ENCODE assay signal across 8 mouse cellular contexts in the genomic region with DNA sequence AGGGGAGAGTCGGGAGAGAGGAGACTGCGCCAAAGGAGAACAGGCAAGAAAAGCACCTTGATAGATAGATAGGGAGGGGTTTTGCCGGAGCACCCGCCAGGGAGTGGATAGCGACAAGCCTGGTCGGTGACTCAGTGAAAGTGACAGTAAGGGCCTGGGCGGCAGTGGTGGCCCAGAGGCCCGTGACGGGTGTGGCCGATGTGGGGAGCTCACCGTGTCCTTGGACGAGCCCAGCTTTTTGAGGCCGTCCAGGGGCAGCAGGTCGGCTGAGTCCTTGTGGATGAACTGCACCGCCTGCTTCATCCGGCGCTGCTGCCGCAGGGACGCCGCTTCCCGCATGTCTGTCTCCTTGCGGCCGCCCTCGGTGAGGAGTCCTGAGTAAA. TPM values are rescaled to one million over a fixed set of nuclear protein-coding genes. Genes with fewer than 3 reads are reported as not detected.
DNase-seq lines count a peak whose midpoint lies in the region; ATAC-seq lines count a peak whose summit lies in the region.

No protein-coding gene starts in this region.

- H3K9me3 ChIP-seq in lung, embryonic 15.5 days: no peaks in the 10 kb centered on the region
- H3K9me3 ChIP-seq in embryonic facial prominence, embryonic 10.5 days: no peaks in the 10 kb centered on the region
- H3K9me3 ChIP-seq in hindbrain, embryonic 14.5 days (ENCODE audit: control insufficient read depth, low read length): no peaks in the 10 kb centered on the region
- no peaks in the 10 kb centered on the region for H3K9me3 ChIP-seq in midbrain, embryonic 11.5 days (ENCODE audit: control insufficient read depth, low read length)

- peaks cover 14% of the 10 kb centered on the region for H3K4me1 ChIP-seq in lung, embryonic 15.5 days
- peaks cover 13% of the 10 kb centered on the region for H3K4me1 ChIP-seq in embryonic facial prominence, embryonic 10.5 days
- H3K4me1 ChIP-seq in hindbrain, embryonic 14.5 days (replicated peaks; ENCODE audit: control insufficient read depth, insufficient read depth, low read length): no peaks in the 10 kb centered on the region
- H3K4me1 ChIP-seq in midbrain, embryonic 11.5 days (ENCODE audit: control insufficient read depth, insufficient read depth, low read length): peaks cover 10% of the 10 kb centered on the region

- peak overlapping the region; percentile 41 for H3K4me3 ChIP-seq in lung, embryonic 15.5 days
- H3K4me3 ChIP-seq in embryonic facial prominence, embryonic 10.5 days: peak overlapping the region; percentile 64
- H3K4me3 ChIP-seq in hindbrain, embryonic 14.5 days (replicated peaks; ENCODE audit: low read length): peak overlapping the region; percentile 67
- peak overlapping the region; percentile 51 for H3K4me3 ChIP-seq in midbrain, embryonic 11.5 days (ENCODE audit: low read depth, low read length)

- intact Hi-C loops in gastrocnemius, postnatal 36 days (cut with DNase I): no loop called here
- intact Hi-C loops in left cerebral cortex, postnatal 10 days (cut with DNase I): no loop called here

- WGBS in lung, embryonic 15.5 days: 1% methylated on average over 24 of the region's 24 CpGs
- WGBS in embryonic facial prominence, embryonic 10.5 days: under 1% methylated on average over 24 of the region's 24 CpGs
- WGBS in hindbrain, embryonic 14.5 days: 1% methylated on average over 24 of the region's 24 CpGs
- WGBS in midbrain, embryonic 11.5 days: 3% methylated on average over 24 of the region's 24 CpGs

- peak; percentile 66; the same call in 1 of the 2 replicates for ATAC-seq in lung, embryonic 15.5 days (ENCODE audit: borderline replicate concordance, extremely low read depth, low FRiP score, low TSS enrichment)
- peak; percentile 65 for ATAC-seq in hindbrain, embryonic 14.5 days (ENCODE audit: low FRiP score)
- ATAC-seq in midbrain, embryonic 11.5 days (ENCODE audit: low FRiP score): peak; percentile 77

- H3K27ac ChIP-seq in lung, embryonic 15.5 days: no peak overlapping the region
- H3K27ac ChIP-seq in embryonic facial prominence, embryonic 10.5 days (replicated peaks): no peak overlapping the region
- no peak overlapping the region for H3K27ac ChIP-seq in hindbrain, embryonic 14.5 days
- no peak overlapping the region for H3K27ac ChIP-seq in midbrain, embryonic 11.5 days (ENCODE audit: low read depth, low read length)

- H3K4me2 ChIP-seq in lung, embryonic 15.5 days: peak overlapping the region; percentile 92
- H3K4me2 ChIP-seq in hindbrain, embryonic 14.5 days (replicated peaks): peak overlapping the region; percentile 100
- H3K4me2 ChIP-seq in midbrain, embryonic 11.5 days: peak overlapping the region; percentile 98

- no peaks in the 10 kb centered on the region for H3K36me3 ChIP-seq in lung, embryonic 15.5 days
- no peaks in the 10 kb centered on the region for H3K36me3 ChIP-seq in embryonic facial prominence, embryonic 10.5 days (replicated peaks)
- H3K36me3 ChIP-seq in hindbrain, embryonic 14.5 days (replicated peaks; ENCODE audit: control insufficient read depth, insufficient read depth): no peaks in the 10 kb centered on the region
- no peaks in the 10 kb centered on the region for H3K36me3 ChIP-seq in midbrain, embryonic 11.5 days (ENCODE audit: control insufficient read depth, insufficient read depth, low read length)

- H3K9ac ChIP-seq in lung, embryonic 15.5 days: peak overlapping the region; percentile 33; the same call in 1 of the 2 replicates
- peak overlapping the region; percentile 62 for H3K9ac ChIP-seq in hindbrain, embryonic 14.5 days
- peak overlapping the region; percentile 57 for H3K9ac ChIP-seq in midbrain, embryonic 11.5 days (ENCODE audit: low read length)

- DNase-seq in lung, postnatal 36 days: no peak
- DNase-seq in embryonic facial prominence, embryonic 10.5 days (ENCODE audit: low spot score): no peak
- peak; percentile 33 for DNase-seq in hindbrain, embryonic 14.5 days (ENCODE audit: low spot score)
- no peak for DNase-seq in midbrain, embryonic 11.5 days (ENCODE audit: low spot score, missing footprints)
- no peak for DNase-seq in frontal cortex, postnatal 36 days (ENCODE audit: low spot score in 2 of 2)
- no peak for DNase-seq in gastrocnemius, postnatal 36 days
- no peak for DNase-seq in left cerebral cortex, postnatal 10 days (ENCODE audit: extremely low spot score in 1 of 2, low spot score in 2 of 2)

- peaks cover 65% of the 10 kb centered on the region for H3K27me3 ChIP-seq in lung, embryonic 15.5 days
- H3K27me3 ChIP-seq in embryonic facial prominence, embryonic 10.5 days (replicated peaks; ENCODE audit: low read depth, poor library complexity, severe bottlenecking): peaks cover 71% of the 10 kb centered on the region
- H3K27me3 ChIP-seq in hindbrain, embryonic 14.5 days (ENCODE audit: control insufficient read depth, insufficient read depth, low read length): peaks cover 43% of the 10 kb centered on the region
- peaks cover 33% of the 10 kb centered on the region for H3K27me3 ChIP-seq in midbrain, embryonic 11.5 days (ENCODE audit: control insufficient read depth, insufficient read depth, low read length)

RNA-seq across cellular contexts. Expression of gene Nrip3, which starts 0.7 kb away (rescaled TPM):
- 0.20 and 0.49 TPM in 2 replicates for polyA plus RNA-seq in lung, embryonic 15.5 days (2015; fragmentation: Nextera tagmentation; extraction: Ambion mirVana)
- polyA plus RNA-seq in embryonic facial prominence, embryonic 10.5 days (2016; fragmentation: Nextera tagmentation; extraction: Ambion mirVana): 0.15 and 0.25 TPM in 2 replicates
- 12.6 and 14.1 TPM in 2 replicates for polyA plus RNA-seq in hindbrain, embryonic 14.5 days (2014; fragmentation: Nextera tagmentation; extraction: Ambion mirVana)
- polyA plus RNA-seq in midbrain, embryonic 11.5 days (2014; fragmentation: Nextera tagmentation; extraction: Ambion mirVana): 1.1 and 1.3 TPM in 2 replicates
- total RNA-seq in gastrocnemius, postnatal 36 days (2021): not detected
- total RNA-seq in left cerebral cortex, postnatal 10 days (2021): 10 to 100 TPM; 81.7 to 83.3 TPM

RNA-seq across cellular contexts. Expression of gene Tmem9b, which starts 28.4 kb away (rescaled TPM):
- polyA plus RNA-seq in lung, embryonic 15.5 days (2015; fragmentation: Nextera tagmentation; extraction: Ambion mirVana): 56.6 and 59.9 TPM in 2 replicates
- 26.2 and 27.5 TPM in 2 replicates for polyA plus RNA-seq in embryonic facial prominence, embryonic 10.5 days (2016; fragmentation: Nextera tagmentation; extraction: Ambion mirVana)
- polyA plus RNA-seq in hindbrain, embryonic 14.5 days (2014; fragmentation: Nextera tagmentation; extraction: Ambion mirVana): 149 TPM in 2 replicates
- 63.9 and 69.4 TPM in 2 replicates for polyA plus RNA-seq in midbrain, embryonic 11.5 days (2014; fragmentation: Nextera tagmentation; extraction: Ambion mirVana)
- total RNA-seq in gastrocnemius, postnatal 36 days (2021): 10 to 100 TPM; 23.9 to 29.3 TPM
- 10 to 100 TPM; 67.3 to 71.1 TPM for total RNA-seq in left cerebral cortex, postnatal 10 days (2021)

RNA-seq across cellular contexts. Expression of gene Ascl3, which starts 49.6 kb away (rescaled TPM):
- polyA plus RNA-seq in lung, embryonic 15.5 days (2015; fragmentation: Nextera tagmentation; extraction: Ambion mirVana): 0.30 TPM in 1 of 2 replicates, not detected in the other
- polyA plus RNA-seq in embryonic facial prominence, embryonic 10.5 days (2016; fragmentation: Nextera tagmentation; extraction: Ambion mirVana): not detected in 2 replicates
- polyA plus RNA-seq in hindbrain, embryonic 14.5 days (2014; fragmentation: Nextera tagmentation; extraction: Ambion mirVana): not detected in 2 replicates
- 0.20 TPM in 1 of 2 replicates, not detected in the other for polyA plus RNA-seq in midbrain, embryonic 11.5 days (2014; fragmentation: Nextera tagmentation; extraction: Ambion mirVana)
- total RNA-seq in gastrocnemius, postnatal 36 days (2021): not detected
- not detected for total RNA-seq in left cerebral cortex, postnatal 10 days (2021)

RNA-seq across cellular contexts. Expression of gene BC051019, which starts 57.4 kb away (rescaled TPM):
- 2.1 and 2.5 TPM in 2 replicates for polyA plus RNA-seq in lung, embryonic 15.5 days (2015; fragmentation: Nextera tagmentation; extraction: Ambion mirVana)
- 0.17 TPM in 1 of 2 replicates, not detected in the other for polyA plus RNA-seq in embryonic facial prominence, embryonic 10.5 days (2016; fragmentation: Nextera tagmentation; extraction: Ambion mirVana)
- polyA plus RNA-seq in hindbrain, embryonic 14.5 days (2014; fragmentation: Nextera tagmentation; extraction: Ambion mirVana): 0.70 TPM in 1 of 2 replicates, not detected in the other
- polyA plus RNA-seq in midbrain, embryonic 11.5 days (2014; fragmentation: Nextera tagmentation; extraction: Ambion mirVana): not detected in 2 replicates
- total RNA-seq in gastrocnemius, postnatal 36 days (2021): not detected
- total RNA-seq in left cerebral cortex, postnatal 10 days (2021): not detected
